Mouse (Mus musculus) ES-E14 (cell line): ENCODE results near the gene Cfap299.

ENCODE experiments used
- CHD2 ChIP-seq: IDR thresholded peaks from 2 replicates; pipeline ENCODE4 v1.6.1; 2014; ENCODE audit warnings: mild to moderate bottlenecking, low read depth, low read length, inconsistent platforms
- HCFC1 ChIP-seq: IDR thresholded peaks from 2 replicates; pipeline ENCODE4 v1.6.1; 2012; ENCODE audit warnings: low read length, inconsistent platforms, borderline replicate concordance; ENCODE audit not compliant: insufficient read depth
- ZC3H11A ChIP-seq: IDR thresholded peaks from 2 replicates; pipeline ENCODE4 v1.6.1; 2012; ENCODE audit warnings: low read depth, mild to moderate bottlenecking, inconsistent platforms, low read length, borderline replicate concordance
- ZNF384 ChIP-seq: IDR thresholded peaks from 2 replicates; pipeline ENCODE4 v1.6.1; 2012; ENCODE audit warnings: low read depth, low read length, inconsistent platforms

DNA sequence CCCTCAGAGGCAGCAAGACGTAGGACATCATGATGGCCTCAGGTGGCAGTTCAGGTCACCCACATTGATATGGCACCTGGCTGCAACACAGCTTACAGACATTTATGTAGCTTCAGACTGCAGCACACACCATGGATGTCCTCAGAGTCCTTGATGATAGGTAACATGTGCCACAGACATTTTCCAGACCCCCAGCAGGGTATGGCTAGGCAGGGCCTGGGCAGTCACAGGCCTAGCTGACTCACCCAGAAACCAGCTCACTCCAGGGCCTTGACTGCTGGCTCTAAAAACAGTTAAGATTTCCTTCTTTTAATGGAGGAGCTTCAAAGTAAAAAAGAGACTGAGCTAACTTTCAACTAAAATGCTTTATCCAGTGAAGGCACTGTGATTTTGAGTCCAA is 95.9 kb downstream of the Cfap299 start:
- TF ChIP-seq CHD2 (no peak), ZC3H11A (no peak), ZNF384 (no peak), HCFC1 (no peak)
